Mouse (Mus musculus) left cerebral cortex, adult 9 months (tissue): ENCODE measurements around the gene Mbnl1.

Experiments used
- DNase-seq, 2 experiments: peaks; one replicate each; pipeline ENCODE4 v3.0.0; 2022; ENCODE audit warnings: low spot score in 2 of 2

Gene Mbnl1

GRCm38 (mm10) chr3:60604205-60604604, 131.6 kb downstream of the Mbnl1 start:
- DNase-seq = no peak

GRCm38 (mm10) chr3:60608952-60609403, 136.3 kb downstream of the Mbnl1 start:
- no peak for DNase-seq

GRCm38 (mm10) chr3:60611839-60612238, 139.2 kb downstream of the Mbnl1 start:
- DNase-seq = peak in 1 of 2 experiments; percentile 69

- DNase-seq = no peak
Observed at GRCm38 (mm10) chr3:60613121-60613520, 140.5 kb downstream of the Mbnl1 start.

GRCm38 (mm10) chr3:60614516-60614915, 141.9 kb downstream of the Mbnl1 start:
- DNase-seq = no peak

GRCm38 (mm10) chr3:60615057-60615606, 142.5 kb downstream of the Mbnl1 start:
- no peak for DNase-seq

- no peak for DNase-seq
Observed at GRCm38 (mm10) chr3:60615615-60616014, 143.0 kb downstream of the Mbnl1 start.

GRCm38 (mm10) chr3:60616147-60616546, 143.5 kb downstream of the Mbnl1 start:
- DNase-seq = no peak

GRCm38 (mm10) chr3:60617643-60618042, 145.0 kb downstream of the Mbnl1 start:
- DNase-seq = no peak

- DNase-seq = no peak
Observed at GRCm38 (mm10) chr3:60620236-60620635, 147.6 kb downstream of the Mbnl1 start.

- no peak for DNase-seq
Observed at GRCm38 (mm10) chr3:60631183-60631582, 158.6 kb downstream of the Mbnl1 start.

- DNase-seq = no peak
Observed at GRCm38 (mm10) chr3:60631754-60632153, 159.1 kb downstream of the Mbnl1 start.

GRCm38 (mm10) chr3:60632796-60633466, 160.3 kb downstream of the Mbnl1 start:
- no peak for DNase-seq

GRCm38 (mm10) chr3:60638530-60638929, 165.9 kb downstream of the Mbnl1 start:
- DNase-seq = no peak

- no peak for DNase-seq
Observed at GRCm38 (mm10) chr3:60639135-60639534, 166.5 kb downstream of the Mbnl1 start.

- DNase-seq = no peak
Observed at GRCm38 (mm10) chr3:60642227-60642626, 169.6 kb downstream of the Mbnl1 start.

- DNase-seq = no peak
Observed at GRCm38 (mm10) chr3:60645531-60645930, 172.9 kb downstream of the Mbnl1 start.

- DNase-seq = no peak
Observed at GRCm38 (mm10) chr3:60648293-60648692, 175.7 kb downstream of the Mbnl1 start.

GRCm38 (mm10) chr3:60660762-60661161, 188.1 kb downstream of the Mbnl1 start:
- DNase-seq = no peak
